Mouse (Mus musculus) heart, adult 9 months (tissue): ENCODE data around the gene Leo1.

ENCODE experiments used
- DNase-seq, 2 experiments: peaks; one replicate each; pipeline ENCODE4 v3.0.0; 2022; ENCODE audit warnings: low spot score in 2 of 2

Leo1 gene

DNA sequence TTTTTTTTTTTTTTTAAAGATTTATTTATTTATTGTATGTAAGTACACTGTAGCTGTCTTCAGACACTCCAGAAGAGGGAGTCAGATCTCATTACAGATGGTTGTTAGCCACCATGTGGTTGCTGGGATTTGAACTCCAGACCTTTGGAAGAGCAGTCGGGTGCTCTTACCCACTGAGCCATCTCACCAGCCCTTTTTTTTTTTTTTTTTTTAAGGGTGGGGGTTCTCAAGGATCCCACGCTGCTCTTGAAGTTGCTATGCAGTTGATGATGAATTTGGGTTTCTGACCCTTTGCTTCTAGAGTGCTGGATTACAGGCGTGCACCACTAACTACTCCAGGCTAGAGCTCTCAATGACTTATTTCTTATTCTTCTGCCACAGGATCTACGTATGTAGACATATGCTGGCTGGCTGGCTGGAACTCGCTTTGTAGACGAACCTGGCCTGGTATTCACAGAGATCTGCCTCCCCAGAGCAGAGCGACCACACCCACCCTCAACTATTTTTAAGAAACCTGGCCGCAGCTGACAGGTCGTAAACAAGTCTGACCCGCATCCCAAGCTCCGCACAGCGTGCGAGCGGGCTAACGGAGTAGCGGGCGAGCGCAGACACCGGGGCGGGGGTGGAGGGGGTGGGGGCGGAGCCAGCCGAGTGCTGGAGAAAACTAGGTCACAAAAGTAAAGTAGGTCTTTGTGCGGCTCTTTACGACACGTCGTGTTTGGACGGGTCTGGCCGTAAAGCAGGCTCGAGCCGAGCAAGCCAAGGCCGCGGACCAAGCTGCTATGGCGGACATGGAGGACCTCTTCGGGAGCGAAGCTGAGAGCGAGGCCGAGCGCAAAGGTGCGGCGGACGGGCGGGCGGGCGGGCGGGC lies at the start of gene Leo1:
Gene Leo1 (plus strand): TSS at position 729 of the 871 bp plus-strand sequence.
- peak; percentile 91 for DNase-seq

DNA sequence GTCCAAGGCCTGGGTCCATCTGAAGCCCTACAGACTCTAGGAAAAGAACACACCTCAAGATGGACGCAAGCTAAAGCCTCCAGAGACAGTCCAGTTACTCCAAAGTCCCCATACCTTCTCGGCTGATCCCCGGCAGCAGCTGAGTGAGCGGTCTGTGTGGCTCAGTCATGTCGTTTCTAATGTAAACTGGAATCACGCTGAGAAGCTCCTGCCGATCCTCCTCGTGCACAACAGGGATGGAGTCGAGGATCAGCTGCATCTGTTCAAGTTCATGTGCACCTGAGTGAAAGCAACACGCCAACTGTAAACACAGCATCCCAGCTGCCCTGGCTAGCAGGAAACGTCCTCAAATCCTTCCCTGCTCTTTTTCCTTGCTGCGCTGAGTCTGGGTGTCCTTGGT lies 48.1 kb upstream of the Leo1 start:
- no peak for DNase-seq

DNA sequence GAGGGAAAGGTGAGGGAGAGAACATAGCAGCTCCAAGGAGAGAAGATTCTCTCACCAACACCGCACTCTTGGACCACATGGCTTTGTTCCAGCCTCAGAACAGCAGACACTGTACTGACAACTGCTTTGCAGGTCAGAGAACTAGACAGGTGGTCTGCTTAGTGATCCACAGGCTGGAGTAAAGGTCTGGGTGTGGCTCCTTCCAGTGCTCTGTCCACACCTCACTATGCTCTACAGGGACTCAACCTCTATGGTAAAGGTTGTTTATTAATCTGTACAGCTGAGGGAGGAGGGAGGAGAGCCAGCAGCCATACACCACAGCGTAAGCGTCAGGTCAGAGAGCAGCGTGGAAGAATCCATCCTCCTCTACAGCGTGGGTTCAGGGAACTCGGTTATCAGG lies 45.4 kb upstream of the Leo1 start:
- no peak for DNase-seq

DNA sequence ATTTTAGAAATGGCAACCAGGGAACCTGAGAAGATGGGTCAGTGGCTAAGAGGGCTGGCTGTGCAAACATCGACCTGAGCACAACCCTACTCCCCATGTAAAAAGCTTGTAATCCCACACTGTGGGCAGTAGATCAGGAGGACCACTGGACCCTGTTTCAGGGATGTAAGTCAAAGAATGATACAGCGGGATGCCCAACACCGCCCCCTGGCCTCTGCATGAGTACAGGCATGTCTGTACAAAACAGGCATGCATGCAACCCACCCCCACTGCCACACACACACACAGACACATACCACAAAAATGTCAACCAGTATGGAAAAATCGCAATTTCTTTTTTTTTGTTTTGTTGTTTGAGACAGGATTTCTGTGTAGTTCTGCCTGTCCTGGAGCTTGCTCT lies 42.3 kb upstream of the Leo1 start:
- no peak for DNase-seq

DNA sequence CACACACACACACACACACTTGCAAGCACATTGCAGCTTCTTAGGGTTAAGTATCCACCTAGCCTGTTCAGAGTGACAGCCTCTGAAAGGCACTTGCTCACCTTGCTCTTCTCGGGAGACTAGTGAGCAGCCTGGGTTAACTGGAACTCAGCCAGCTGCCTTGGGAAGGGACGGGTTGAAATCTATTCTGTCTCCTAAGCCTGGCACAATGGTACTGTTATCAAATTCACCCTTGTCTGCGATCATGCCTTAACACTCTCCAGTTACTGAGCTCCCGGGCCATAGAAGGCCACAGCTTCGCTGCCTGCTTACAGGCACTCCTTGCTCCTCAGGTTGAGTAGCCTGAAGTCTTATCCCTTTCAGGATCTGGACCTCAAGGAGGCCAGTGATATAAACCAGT lies 40.7 kb upstream of the Leo1 start:
- DNase-seq, result no peak

DNA sequence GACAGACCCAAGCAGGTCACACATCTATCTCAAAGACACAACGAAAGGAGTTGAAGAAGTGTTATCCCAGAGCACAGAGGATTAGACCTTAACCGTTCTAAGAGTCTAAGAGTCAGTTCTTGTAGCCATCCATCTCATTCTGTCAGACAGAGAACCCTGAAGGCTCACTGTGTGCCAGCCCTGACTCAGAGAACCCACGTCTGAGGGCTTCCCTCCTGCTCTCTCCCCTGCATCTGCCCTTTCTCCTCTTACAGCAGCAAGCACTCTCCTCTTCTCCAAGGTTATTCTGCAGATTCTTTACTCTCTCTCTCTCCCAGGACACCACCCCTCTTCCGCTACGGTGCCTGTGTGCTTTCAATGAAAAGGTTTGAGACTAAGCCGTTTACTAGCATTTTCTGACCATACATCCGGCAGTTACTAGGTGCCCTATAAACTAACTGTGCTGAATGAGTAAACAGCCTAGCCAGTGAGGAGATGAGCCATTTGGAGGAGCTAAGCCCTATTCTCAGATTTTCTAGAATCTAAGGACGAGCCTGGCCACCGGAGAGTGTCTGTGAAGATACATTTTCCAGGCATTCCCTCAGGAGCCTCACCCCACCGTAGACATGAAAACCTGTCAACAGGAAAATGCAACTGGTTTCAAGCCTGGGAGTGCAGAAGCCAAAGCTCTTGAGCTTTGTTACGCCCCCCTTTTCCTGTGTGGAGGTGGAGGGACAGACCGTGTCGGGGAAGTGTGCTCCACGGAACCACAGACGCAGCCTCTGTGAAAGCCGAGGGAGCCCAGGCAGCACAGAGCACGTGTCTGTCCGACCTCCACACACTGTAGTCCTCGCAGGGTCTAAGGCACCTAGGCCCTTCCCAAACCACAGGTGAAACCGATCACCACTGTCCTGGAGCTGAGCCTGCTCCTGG lies 39.5 kb upstream of the Leo1 start:
- DNase-seq, result no peak

DNA sequence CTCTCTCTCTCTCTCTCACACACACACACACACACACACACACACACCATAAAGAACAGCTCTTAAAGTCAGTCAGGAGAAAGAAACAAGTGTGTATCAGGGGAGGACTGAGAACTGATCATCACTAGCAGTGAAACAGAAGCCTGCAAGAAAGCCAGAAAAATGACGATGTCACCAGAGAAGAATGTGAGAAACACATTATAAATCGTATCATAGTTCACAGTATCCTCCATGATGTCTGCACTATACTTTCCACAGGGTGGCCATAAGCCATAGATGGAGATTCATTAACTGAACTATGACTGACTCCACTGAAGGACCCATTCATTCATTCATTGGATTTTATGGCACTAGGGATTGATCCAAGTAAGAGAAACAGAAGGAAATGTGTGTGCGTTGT lies 37.8 kb upstream of the Leo1 start:
- DNase-seq, result no peak

DNA sequence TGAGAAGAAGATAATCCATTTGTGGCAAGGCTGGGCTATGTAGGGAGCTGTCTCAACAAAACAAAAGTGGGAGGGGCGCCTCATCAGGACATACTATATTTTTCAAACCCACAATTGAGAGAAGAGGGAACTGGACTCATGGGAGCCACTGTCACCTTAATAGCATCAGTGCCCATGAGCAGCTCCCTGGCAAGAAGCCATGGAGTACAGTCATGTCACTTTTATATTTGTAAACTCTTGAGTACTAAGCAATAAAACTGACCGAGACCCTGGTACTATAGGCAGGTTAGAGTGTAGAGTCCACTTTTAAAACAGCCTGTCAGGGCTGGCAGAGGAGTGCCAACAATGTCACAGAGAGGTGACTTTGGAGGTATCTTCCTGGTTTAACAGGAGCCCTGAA lies 35.2 kb upstream of the Leo1 start:
- DNase-seq, result no peak

DNA sequence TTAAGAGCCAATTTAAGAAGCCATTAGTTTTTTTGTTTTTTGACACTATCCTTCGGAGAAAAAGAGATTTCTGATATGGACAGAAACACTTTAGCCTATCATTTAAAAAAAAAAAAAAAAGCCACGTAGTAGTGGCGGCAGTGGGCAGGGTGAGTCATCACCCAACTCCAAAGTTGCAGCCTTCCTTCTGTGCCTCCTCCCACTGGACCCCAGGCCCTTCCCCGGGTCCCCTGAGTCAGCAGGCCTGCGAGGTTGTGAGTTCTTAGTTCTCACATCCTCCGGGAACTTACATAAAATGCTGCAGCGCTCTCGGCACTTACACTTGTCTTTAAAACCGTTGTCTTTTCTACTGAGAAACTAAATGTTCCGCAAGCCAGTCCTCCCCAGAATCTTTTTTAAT lies 33.5 kb upstream of the Leo1 start:
- peak; percentile 50 to 53 for DNase-seq

DNA sequence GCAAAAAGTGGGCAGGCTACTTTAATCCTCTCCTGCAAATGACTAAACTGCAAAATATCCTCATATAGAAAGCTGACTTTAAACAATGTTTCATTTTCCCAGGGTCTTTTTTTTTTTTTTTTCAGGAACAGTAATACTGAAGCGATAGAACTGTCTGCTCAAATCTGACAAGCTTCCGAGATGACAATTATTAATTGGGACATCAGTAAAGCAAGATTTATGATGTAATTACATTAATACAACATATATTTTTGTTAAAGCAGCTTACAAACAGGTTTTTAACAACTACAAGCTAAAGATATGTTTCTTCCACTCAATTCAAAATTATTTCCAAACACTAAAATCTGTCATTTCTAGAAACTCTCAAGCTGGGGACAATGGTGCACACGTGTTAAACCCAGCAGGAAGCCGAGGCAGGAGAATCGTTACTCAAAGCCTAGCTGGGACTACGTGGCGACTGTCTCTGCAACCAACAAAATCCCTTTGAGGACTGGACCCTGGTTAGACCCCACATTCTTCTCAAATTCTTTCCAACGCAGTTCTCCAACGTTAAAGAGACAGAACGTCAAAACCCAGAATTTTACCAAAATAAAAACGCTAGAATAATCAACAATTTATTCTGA lies 33.0 kb upstream of the Leo1 start:
- DNase-seq, result no peak

DNA sequence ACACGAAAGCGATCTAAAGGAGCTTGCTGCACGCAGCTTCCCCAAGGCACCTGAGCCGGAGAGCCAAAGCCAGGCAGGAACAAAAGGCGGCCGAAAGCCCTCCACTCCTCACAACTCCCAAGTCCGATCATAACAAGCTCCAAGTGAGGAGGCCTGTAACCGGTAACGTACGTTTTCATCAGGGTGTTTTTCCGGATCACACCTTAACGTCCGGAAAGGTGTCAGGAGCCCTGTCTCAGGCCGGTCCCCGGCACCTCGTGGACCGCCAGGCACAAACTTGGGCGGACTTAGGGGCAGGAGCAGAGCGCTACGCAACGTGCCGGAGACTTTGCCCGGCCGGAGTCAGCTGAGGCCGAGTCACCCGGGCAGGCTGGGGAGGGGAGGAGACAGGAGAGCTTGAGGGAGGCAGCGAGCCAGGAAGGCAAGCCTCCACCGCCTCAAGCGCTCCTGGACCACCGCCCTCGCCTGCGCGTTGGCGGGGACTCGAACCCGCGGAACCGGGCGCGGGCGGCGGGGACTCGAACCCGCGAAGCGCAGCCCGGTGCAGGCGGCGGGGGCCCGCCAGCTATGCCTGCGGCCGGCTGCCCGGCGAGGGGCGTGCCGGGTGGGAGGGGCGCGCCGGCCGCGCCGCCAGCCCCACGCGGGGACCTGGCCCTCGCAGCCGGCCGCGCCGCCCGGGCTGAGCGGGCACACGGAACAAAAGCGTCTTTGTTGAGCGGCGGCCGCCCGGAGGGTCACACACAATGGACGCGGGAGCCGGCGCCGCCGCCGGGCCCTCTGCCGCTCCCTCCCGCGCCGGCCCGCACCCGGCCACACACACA lies 32.1 kb upstream of the Leo1 start:
- peak; percentile 80 to 81 for DNase-seq

DNA sequence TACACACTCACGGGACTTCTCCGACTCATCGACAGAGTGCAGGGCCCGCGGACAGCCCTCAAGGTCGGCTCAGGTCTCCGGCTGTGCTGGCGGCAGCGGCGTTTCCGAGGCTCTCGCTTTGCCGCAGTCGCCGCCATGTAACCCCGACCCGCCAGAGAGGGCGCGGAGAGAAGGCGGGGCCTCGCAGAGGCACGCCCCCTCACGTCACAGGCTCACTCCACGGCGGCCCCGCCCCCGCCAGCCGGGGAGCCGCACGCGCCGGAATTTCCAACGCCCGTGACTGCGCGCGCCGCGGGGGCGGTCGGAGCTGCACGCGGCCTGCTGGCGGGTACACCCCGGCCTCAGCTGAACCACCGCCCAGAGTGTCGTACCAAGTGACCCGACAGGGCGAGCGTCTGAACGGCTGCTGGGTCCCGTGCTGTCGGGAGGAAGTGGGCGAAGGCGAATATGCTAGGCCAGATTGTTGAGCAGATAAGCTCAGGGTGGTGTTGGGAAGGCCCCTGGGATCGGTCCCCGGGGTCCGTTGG lies 31.4 kb upstream of the Leo1 start, which contains the start of gene Mapk6:
Gene Mapk6 (minus strand): TSS at position 154 of the 527 bp plus-strand sequence.
- DNase-seq, result peak; percentile 98

DNA sequence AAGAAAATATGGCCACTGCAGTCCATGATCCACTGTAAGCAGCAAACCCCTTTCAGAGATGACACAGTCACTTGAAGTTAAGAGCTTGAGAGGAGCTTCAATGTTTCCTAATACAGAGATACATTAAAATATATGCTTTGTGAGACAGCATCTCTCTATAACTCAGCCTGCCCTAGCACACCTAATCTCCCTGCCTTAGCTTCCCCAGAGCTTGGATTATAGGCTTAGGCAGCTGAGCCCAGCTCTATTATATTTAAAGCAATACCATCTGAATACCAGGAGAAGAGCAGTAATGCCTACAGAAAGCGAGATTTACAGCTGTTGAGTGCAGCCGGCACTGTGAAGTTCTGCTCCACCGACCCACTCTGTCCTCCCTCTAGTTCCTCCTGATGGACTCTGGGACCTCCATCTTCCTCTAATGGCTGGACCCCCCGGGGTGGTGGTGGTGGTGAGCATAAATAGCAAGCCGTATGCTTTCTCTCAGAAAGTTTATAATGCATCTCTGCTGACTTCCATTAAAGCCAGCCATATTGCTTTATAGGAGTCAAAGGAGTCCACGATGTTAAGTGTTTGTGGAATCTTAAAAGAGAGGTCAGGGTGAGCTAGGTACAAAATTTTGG lies 30.3 kb upstream of the Leo1 start:
- no peak for DNase-seq

DNA sequence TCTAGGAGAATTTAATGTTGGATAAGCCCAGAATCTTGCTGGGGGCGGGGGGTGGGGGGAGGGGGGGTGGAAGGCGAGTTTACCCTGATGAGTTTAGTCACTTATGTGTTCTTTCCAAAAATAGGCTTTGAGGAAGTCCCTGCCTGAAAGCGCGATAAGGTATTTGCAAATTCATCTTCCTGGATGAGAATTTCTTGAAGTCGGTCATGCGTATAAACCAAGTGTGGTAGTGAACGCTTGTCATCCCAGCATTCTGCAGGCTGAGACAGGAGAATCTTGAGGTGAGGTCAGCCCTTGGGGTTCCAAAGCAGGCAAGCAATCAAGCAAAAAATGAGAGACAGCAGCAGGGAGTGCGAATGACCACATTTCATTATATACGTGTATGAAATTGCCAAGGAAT lies 29.7 kb upstream of the Leo1 start:
- DNase-seq, result no peak

DNA sequence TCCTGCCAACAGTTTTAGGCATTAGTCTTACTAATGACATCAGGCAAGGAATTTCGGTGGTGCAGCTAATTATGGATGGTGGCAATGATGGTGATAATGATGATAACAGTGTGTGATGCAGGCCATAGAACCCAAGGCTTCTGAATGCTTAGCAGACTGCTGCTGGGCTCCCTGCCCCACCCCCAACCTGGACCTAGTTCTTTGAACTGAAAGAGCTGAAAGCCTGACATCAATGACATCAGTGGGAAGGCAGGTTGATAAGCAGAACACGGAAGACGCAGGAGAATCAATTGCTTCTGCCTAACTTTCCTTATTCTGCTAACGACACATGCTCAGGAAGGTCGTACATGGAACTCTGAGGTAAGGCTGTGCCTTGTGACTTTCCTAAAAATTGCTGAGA lies 28.1 kb upstream of the Leo1 start:
- DNase-seq, result no peak

DNA sequence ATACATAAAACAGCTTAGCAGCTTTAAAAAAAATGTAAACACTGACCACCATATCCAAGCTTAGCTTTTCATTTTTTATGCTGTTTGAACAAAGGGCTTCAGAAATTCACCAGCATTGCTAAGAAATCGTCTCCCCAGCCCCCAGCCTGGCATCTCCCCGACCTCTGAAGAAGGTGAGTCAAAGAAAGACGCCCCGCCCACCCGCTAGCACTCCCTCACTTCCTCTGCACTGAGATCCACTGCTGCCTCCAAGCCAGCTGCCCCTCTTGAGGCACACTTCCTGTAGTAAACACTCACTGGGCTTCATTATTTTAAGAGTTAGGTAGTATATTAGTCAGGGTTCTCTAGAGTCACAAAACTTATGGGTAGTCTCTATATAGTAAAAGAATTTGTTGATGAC lies 27.1 kb upstream of the Leo1 start:
- DNase-seq, result no peak

DNA sequence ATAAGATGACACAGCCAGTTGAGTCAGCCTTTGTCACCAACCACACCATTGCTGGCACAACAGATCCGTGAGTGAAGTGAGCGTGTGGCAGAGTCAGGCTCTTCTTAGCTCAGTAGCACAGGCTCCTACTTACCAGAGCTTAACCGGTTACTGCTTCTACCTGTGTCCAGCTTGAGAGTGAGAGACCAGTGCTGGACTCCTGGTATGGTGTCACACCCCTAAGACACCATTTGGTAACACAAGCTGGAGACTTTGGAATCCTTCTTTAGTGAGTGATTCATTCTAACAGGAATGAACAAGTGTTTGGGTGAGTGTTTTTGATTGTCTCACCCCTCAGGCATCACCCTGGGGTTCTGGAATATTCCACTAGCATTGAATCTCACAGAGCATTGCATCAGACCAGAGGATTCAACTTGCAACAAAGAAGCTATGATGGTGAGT lies 19.1 kb upstream of the Leo1 start:
- DNase-seq, result no peak

DNA sequence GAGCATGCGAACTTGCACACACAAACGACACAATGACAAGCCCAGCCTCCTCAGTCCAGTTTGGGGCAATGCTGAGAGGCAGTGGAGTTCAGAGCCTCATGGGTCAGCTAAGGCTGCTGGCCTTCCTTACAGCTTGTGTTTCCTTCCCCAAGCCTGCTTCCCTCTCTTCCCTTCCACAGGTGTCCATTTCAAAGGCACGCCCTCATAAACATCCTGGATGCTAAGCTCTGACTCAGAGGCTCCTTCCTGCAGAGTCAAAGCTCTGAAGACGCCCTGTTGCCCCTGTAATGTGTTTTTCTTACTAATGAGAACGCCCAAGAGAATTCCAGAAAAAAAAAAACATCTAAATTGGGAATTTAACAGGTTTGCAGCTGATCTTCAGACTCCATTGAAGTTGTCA lies 17.6 kb upstream of the Leo1 start:
- peak in 1 of 2 experiments; percentile 62 for DNase-seq

DNA sequence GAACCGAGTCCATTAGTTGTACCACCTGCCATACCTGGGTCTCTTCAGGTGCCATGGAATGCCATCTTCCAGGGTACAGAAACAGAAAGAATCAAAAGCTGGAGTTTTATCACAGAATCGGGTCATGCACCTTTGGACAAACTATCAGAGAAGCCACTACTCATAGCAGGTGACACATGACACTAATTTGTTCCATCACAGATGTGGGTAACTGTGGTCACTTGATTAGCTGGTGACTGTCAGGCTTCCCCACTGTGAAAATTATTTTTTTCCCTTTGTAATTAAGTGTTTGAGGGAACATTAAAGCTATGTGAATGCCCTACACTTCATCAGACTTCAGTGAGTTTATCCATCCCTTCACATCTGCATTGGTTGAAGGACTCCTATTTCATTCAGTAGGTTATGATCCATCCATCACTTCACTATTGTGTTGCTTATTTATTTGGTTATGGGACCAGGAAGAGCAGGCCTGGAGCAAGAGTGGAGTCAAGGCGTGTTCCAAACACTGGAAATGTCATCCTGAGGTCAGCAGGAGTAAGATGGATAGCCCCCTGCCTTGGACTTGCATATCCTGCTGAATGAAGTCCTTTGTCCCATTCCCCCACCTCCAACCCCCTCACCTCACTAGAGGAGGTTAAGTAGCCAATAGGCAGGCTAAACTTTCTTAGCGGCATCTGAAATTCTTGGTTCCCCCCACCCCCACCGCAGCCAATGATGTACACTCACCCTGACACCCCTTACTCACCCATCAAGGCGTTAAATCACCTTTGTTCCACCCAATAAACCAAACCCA lies 16.8 kb upstream of the Leo1 start:
- DNase-seq, result no peak
